Mouse (Mus musculus) right cerebral cortex, postnatal 14 days (tissue): ENCODE data around the gene Myh9.
"Not testable (repeated sequence)": the region's sequence is repeated elsewhere in the genome, so short reads cannot be mapped to it uniquely, and the experiment has no call there.

Source experiments
- DNase-seq: peaks from one replicate; pipeline ENCODE4 v3.0.0; 2022

The Myh9 gene

DNA sequence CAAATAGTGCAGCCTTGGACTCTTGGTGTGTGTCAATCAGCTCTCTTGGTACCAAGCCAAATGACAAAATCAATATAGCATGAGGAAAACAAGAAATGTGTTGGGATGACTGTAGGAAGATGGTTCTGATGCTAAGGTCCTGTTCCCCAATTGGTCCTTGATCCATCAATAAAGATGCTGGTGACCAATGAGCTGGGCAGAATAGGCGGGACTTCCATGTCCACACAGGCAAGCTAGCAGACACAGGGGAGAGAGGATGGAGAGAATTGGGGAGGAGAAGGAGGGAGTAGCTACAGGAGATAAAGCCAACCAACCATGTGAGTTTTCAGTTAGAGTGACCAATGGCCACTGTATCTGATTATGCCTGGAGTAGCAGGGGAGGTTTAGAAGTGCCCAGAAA lies 95.6 kb downstream of the Myh9 start:
- no peak for DNase-seq

- no peak for DNase-seq
These were observed 96.9 kb downstream of the Myh9 start for GRCm38 (mm10) chr15:77745081-77745480.

- DNase-seq, result no peak
These were observed 97.3 kb downstream of the Myh9 start for GRCm38 (mm10) chr15:77744632-77745031.

- DNase-seq, result not testable (repeated sequence)
These were observed 100.4 kb downstream of the Myh9 start for GRCm38 (mm10) chr15:77741556-77741955.

DNA sequence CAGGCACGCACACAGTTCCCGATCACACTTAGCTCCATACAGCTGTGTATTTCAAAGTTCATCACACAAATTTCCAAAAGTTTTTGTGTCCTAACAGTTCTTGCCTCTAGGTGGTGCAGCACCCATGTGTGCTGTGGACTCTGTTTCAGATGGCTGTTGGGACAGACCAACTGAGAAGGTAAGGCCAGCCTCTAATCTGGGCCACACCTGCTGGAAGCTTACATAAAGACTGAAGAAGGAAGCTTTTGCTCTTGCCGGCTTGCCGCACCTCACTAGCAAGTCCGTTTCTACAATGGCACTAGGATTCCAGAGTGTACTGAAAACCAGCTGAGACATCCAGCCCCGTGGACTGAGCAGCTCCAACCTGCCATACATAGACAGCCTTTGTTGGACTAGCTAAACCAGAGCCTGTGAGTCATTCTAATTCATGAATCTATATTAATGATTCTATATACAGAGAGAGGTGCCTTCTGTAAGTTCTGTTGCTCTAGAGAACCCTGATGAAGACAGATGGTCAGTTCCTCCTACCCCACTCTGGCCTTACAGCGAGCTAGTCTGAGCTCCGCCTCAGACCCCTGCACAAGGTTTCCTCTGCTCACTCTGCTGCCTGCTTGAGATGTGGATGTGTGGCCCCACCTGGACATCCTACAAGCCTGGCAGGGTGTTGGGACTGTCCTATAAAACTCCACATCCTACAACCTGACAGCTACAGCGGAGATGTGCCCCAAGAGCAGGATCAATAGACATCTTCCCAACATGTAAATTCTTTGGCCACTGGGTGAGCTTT lies 101.3 kb downstream of the Myh9 start:
- DNase-seq, result no peak

GRCm38 (mm10) chr15:77733903-77734302 lies 108.1 kb downstream of the Myh9 start:
- DNase-seq, result not testable (repeated sequence)

GRCm38 (mm10) chr15:77733380-77733779 lies 108.6 kb downstream of the Myh9 start:
- DNase-seq, result not testable (repeated sequence)

DNA sequence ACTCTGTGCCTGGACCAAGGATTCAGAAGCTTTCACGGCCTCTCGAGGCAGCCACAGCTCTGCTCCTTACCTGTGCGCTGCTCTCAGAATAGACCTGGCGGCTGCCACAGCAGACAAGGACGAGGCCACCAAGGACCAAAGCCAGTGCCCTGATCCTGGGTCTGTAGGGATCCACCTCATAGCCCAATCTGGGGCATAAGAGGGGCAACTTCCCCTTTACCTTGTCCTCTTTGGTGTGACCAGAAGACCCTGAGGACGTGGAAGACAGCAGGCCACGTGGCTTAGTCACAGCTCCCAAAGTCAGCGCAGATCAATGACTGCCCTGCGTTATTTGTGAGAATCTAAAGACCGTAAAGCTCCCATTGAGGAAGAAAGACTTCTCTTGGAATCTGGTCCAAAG lies 109.1 kb downstream of the Myh9 start:
- DNase-seq, result not testable (repeated sequence)

DNA sequence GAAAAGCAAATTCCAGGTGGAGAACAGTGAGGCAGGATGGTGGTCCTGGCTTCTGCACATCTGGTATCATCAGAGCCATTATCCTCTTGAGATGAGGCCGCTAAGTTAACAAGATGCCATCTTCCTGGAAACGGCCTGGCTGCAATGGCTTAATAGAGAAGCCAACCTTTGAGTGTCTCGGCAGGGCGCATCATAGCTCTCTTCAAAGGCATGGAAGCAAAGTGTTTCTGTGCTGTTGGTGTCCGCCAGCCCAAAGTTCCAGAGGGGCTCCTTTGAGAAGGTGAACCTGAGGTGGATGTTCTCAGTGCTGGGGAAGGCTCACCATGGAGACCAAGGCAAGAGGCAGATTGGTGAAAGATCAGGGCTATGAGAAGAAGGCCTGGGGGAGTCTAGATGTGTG lies 110.4 kb downstream of the Myh9 start:
- DNase-seq, result no peak

- DNase-seq, result not testable (repeated sequence)
These were observed 113.2 kb downstream of the Myh9 start, which contains the start of gene Apol9b for GRCm38 (mm10) chr15:77728739-77729138. Gene Apol9b (plus strand): TSS chr15:77729039.

DNA sequence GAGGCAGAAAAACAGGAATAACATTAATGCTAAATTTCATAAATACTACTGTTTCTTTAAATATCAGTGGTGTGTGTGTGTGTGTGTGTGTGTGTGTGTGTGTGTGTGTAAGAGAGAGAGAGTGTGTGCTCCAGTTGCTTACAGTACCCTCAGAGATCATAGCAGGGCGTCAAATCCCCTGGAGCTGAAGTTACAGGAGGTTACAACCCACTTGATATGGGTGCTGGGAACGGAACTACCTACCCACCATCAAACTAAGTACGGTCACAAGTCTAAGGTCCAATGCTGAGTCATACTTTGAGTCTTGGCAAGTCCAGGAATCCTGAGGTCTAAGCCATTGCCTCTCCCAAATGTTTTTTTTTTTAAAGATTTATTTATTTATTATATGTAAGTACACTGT lies 114.2 kb downstream of the Myh9 start:
- not testable (repeated sequence) for DNase-seq

GRCm38 (mm10) chr15:77727139-77727538 lies 114.8 kb downstream of the Myh9 start:
- not testable (repeated sequence) for DNase-seq

- not testable (repeated sequence) for DNase-seq
These were observed 116.5 kb downstream of the Myh9 start for GRCm38 (mm10) chr15:77725393-77726020.

DNA sequence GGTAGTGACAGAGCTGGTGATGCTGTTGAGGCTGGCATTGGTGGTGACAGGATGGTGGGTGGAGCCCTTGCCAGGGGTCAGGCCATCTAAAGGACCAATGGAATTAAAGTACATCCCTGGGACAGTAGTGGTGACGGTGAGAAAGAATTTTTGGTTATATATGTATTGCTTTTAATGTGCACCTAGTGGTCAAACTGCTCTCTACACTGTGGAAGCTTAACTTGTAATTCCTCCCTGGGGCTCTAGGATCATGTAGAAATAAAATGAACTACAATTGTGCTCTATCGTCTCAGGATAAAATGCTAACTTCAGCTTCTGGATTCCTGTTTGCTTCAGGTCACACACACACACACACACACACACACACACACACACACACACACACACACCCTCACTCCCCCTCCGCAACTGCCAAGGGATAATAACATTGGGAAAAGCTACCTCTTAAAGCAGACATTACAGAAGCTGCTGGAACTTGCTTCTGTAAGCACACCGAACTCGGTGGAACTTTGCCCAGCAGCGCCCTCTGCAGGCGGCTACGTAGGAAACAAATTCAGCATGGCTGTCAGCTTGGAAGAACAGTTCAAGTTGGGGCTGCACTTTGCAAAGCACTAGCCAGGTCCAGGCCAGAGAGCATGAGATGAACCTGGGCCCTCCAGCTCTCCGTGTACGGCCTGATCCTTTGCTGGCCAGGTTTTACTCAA lies 117.6 kb downstream of the Myh9 start:
- not testable (repeated sequence) for DNase-seq

GRCm38 (mm10) chr15:77721509-77721908 lies 120.5 kb downstream of the Myh9 start:
- not testable (repeated sequence) for DNase-seq

DNA sequence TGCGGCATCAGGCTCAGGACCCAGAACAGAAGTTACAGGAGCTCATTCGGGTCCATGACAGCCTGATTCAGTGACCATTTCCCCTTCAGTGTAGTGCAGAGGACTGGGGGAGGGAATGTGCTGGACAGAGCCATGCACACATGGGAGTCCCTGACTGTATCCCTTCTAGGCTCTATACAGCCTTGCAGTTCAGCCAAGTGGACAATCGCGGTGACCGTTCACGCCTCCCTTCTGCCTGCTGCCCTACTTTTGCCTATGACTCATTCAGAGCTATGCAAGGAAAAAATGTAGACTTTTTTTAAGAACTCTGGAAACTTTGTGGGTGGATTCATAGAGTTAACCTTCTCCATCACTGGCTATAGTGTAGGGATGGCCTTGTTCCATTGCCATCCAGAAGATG lies 123.7 kb downstream of the Myh9 start:
- DNase-seq, result not testable (repeated sequence)
